Mouse (Mus musculus): ENCODE measurements at regions not wholly inside any gene's neighbourhood (a gene's known extent, or its start where the extent isn't known, plus 50 kb on each side); places are given as distances from the start of the nearest gene placed in this dataset.

- H3K9me3 ChIP-seq (ENCODE audit: control insufficient read depth, low read length) = no peaks in the 10 kb centered on the region
- H3K4me1 ChIP-seq (ENCODE audit: control insufficient read depth, insufficient read depth, low read length) = no peaks in the 10 kb centered on the region
- ATAC-seq (ENCODE audit: insufficient read depth, low FRiP score, low TSS enrichment) (no peak), DNase-seq (ENCODE audit: low spot score) (no peak)
- H3K4me3 ChIP-seq (ENCODE audit: low read depth, low read length) = no peak overlapping the region
- H3K4me2 ChIP-seq (ENCODE audit: low read depth) = no peak overlapping the region
- H3K27ac ChIP-seq (ENCODE audit: low read depth, low read length) = no peak overlapping the region
- H3K27me3 ChIP-seq (ENCODE audit: control insufficient read depth, insufficient read depth, low read length) = no peaks in the 10 kb centered on the region
- no peak overlapping the region for H3K9ac ChIP-seq (ENCODE audit: low read length)
- WGBS = 62% methylated on average over 1 of the region's 1 CpGs
- H3K36me3 ChIP-seq (ENCODE audit: control insufficient read depth, insufficient read depth, low read length) = no peaks in the 10 kb centered on the region
These were observed 51.0 kb upstream of the Fam19a1 start for GRCm38 (mm10) chr6:96061979-96062378.

All from neural tube, embryonic 11.5 days (tissue).